Mouse (Mus musculus) limb, embryonic 14.5 days (tissue): ENCODE measurements around the gene Efemp1. TPM values are rescaled to one million over a fixed set of nuclear protein-coding genes. Genes with fewer than 3 reads are reported as not detected.

Experiments used
- ATAC-seq: fragments of 200-750 bp; cut with Nextera tagmentation; 2 replicates; pipeline ENCODE4 v1.8.0; 2017; ENCODE audit warnings: low read depth, moderate number of reproducible peaks, moderate TSS enrichment; ENCODE audit not compliant: low FRiP score
- DNase-seq: peaks from one replicate; pipeline ENCODE4 v3.0.0-alpha.2; 2015; ENCODE audit warnings: low spot score
- H3K27ac ChIP-seq: fragments of 300-500 bp; sonication (generic); replicated peaks from 2 replicates; pipeline ENCODE4 v1.5.1; 2014; ENCODE audit warnings: low read depth, mild to moderate bottlenecking, low read length, moderate library complexity, mixed read lengths
- H3K27me3 ChIP-seq: fragments of 300-500 bp; sonication (generic); 2 replicates; pipeline ENCODE4 v1.6.1; 2014; ENCODE audit warnings: low read length, mixed read lengths; ENCODE audit not compliant: control insufficient read depth, insufficient read depth
- H3K36me3 ChIP-seq: fragments of 300-500 bp; sonication (generic); 2 replicates; pipeline ENCODE4 v1.6.1; 2014; ENCODE audit warnings: mild to moderate bottlenecking, low read length, moderate library complexity, mixed read lengths; ENCODE audit not compliant: control insufficient read depth, insufficient read depth
- H3K4me1 ChIP-seq: fragments of 300-500 bp; sonication (generic); 2 replicates; pipeline ENCODE4 v1.6.1; 2014; ENCODE audit warnings: antibody characterized with exemption, low read length, mixed read lengths; ENCODE audit not compliant: control insufficient read depth, insufficient read depth
- H3K4me2 ChIP-seq: fragments of 300-500 bp; sonication (generic); replicated peaks from 2 replicates; pipeline ENCODE4 v1.6.1; 2014; ENCODE audit warnings: low read depth, mild to moderate bottlenecking, low read length, moderate library complexity; ENCODE audit not compliant: severe bottlenecking
- H3K4me3 ChIP-seq: fragments of 300-500 bp; sonication (generic); replicated peaks from 2 replicates; pipeline ENCODE4 v1.5.1; 2014; ENCODE audit warnings: low read length
- H3K9ac ChIP-seq: fragments of 300-500 bp; sonication (generic); 2 replicates; pipeline ENCODE4 v1.6.1; 2014; ENCODE audit warnings: mild to moderate bottlenecking, low read depth, low read length, moderate library complexity; ENCODE audit not compliant: severe bottlenecking
- H3K9me3 ChIP-seq: fragments of 300-500 bp; sonication (generic); 2 replicates; pipeline ENCODE4 v1.6.1; 2016; ENCODE audit warnings: low read length; ENCODE audit not compliant: control insufficient read depth
- POLR2A ChIP-seq: fragments of 200-500 bp; IDR thresholded peaks from 2 replicates; pipeline ENCODE4 v1.8.0; 2012; ENCODE audit warnings: inconsistent platforms, mild to moderate bottlenecking, moderate library complexity, borderline replicate concordance; ENCODE audit not compliant: insufficient read depth, insufficient read length; ENCODE audit errors: extremely low read depth
- WGBS: fragments of 180-500 bp; shearing (Covaris S2); extraction: QIAGEN DNeasy Blood & Tissue Kit; methylation state at CpG from one replicate; pipeline ENCODE4 v1.1.7; 2014; 5-methylcytosine and 5-hydroxymethylcytosine counted together
- polyA plus RNA-seq, 2 experiments: library from polyadenylated mRNA; depleted of rRNA in 1 of 2; stranded (reverse) in 1 of 2; unstranded in 1 of 2; fragments of >200 nt; fragmentation: Nextera tagmentation in 1 of 2; extraction: Ambion mirVana in 1 of 2; gene quantifications; 2 replicates each; pipeline versions ENCODE4 v1.2.1 to v1.2.3; 2012 to 2014

Efemp1 gene
- polyA plus RNA-seq, 2 experiments = 35.5 to 39.0 TPM

GRCm38 (mm10) chr11:28826950-28827349 is 26.1 kb upstream of the Efemp1 start:
- no peak overlapping the region for H3K27ac ChIP-seq
- no peak overlapping the region for H3K4me3 ChIP-seq
- WGBS = 83% methylated on average over 2 of the region's 2 CpGs
- DNase-seq = no peak
- no peak for ATAC-seq
- no peaks in the 10 kb centered on the region for H3K36me3 ChIP-seq
- no peak for TF ChIP-seq POLR2A
- H3K4me2 ChIP-seq = no peak overlapping the region
- H3K9ac ChIP-seq = no peak overlapping the region
- H3K9me3 ChIP-seq = no peaks in the 10 kb centered on the region
- H3K4me1 ChIP-seq = no peaks in the 10 kb centered on the region
- H3K27me3 ChIP-seq = no peaks in the 10 kb centered on the region

- Histone ChIP-seq H3K4me1 (peaks cover 18% of the 10 kb centered on the region), H3K27ac (no peak overlapping the region), H3K27me3 (no peaks in the 10 kb centered on the region), H3K4me2 (no peak overlapping the region), H3K9me3 (no peaks in the 10 kb centered on the region), H3K36me3 (no peaks in the 10 kb centered on the region), H3K9ac (no peak overlapping the region), H3K4me3 (no peak overlapping the region)
- ATAC-seq (no peak), DNase-seq (peak; percentile 30)
- no peak for TF ChIP-seq POLR2A
- WGBS = 27% methylated on average over 3 of the region's 3 CpGs
Observed at GRCm38 (mm10) chr11:28833809-28834208, 19.2 kb upstream of the Efemp1 start.

- Histone ChIP-seq H3K9ac (no peak overlapping the region), H3K27ac (no peak overlapping the region), H3K36me3 (no peaks in the 10 kb centered on the region), H3K9me3 (no peaks in the 10 kb centered on the region), H3K4me2 (no peak overlapping the region), H3K4me1 (peaks cover 18% of the 10 kb centered on the region), H3K4me3 (no peak overlapping the region), H3K27me3 (no peaks in the 10 kb centered on the region)
- ATAC-seq (peak; percentile 72), DNase-seq (peak; percentile 49)
- TF ChIP-seq POLR2A = no peak
Observed at GRCm38 (mm10) chr11:28835141-28835540, 17.9 kb upstream of the Efemp1 start.

GRCm38 (mm10) chr11:28849841-28850240 is 3.2 kb upstream of the Efemp1 start:
- Histone ChIP-seq H3K36me3 (no peaks in the 10 kb centered on the region), H3K9ac (no peak overlapping the region), H3K4me3 (no peak overlapping the region), H3K9me3 (no peaks in the 10 kb centered on the region), H3K27ac (no peak overlapping the region), H3K4me1 (peaks cover 5% of the 10 kb centered on the region; the same call in 1 of the 2 replicates), H3K4me2 (no peak overlapping the region), H3K27me3 (no peaks in the 10 kb centered on the region)
- ATAC-seq = no peak
- no peak for DNase-seq
- TF ChIP-seq POLR2A = no peak

- Histone ChIP-seq H3K36me3 (no peaks in the 10 kb centered on the region), H3K4me1 (peaks cover 5% of the 10 kb centered on the region; the same call in 1 of the 2 replicates), H3K9me3 (no peaks in the 10 kb centered on the region), H3K4me2 (no peak overlapping the region), H3K27me3 (no peaks in the 10 kb centered on the region), H3K4me3 (no peak overlapping the region), H3K27ac (no peak overlapping the region), H3K9ac (no peak overlapping the region)
- 51% methylated on average over 4 of the region's 4 CpGs for WGBS
- no peak for TF ChIP-seq POLR2A
- DNase-seq (no peak), ATAC-seq (no peak)
Observed at GRCm38 (mm10) chr11:28851645-28852044, 1.4 kb upstream of the Efemp1 start.

GRCm38 (mm10) chr11:28852361-28852919 is 564 bp upstream of the Efemp1 start:
- Histone ChIP-seq H3K9ac (no peak overlapping the region), H3K27ac (no peak overlapping the region), H3K36me3 (no peaks in the 10 kb centered on the region), H3K9me3 (no peaks in the 10 kb centered on the region), H3K4me1 (peaks cover 5% of the 10 kb centered on the region; the same call in 1 of the 2 replicates), H3K4me2 (peak overlapping the region; percentile 76), H3K27me3 (no peaks in the 10 kb centered on the region), H3K4me3 (peak overlapping the region; percentile 45)
- no peak for TF ChIP-seq POLR2A
- ATAC-seq = no peak
- DNase-seq = no peak
- 33% methylated on average over 6 of the region's 6 CpGs for WGBS
